20 mouse cellular contexts compared by ENCODE assay signal in the genomic region with DNA sequence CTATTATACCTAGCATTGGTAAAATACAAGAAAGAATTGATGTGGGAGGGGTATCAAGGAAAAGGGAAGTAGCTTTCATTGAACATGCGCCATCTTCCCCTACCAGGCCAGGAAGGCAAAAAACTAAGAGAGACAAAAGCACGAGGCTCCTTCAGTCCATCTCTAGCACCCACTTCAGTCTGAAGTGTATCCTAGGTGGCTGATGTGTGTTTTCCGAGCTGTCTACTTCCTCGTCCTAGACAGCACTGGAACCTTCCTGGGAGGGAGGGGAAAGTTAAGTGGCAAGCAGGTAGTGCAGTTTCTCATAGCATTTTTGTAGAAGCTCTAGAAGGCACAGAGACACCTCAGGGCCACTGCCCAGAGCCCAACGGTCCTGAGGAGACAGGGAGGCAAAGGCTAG. TPM values are rescaled to one million over a fixed set of nuclear protein-coding genes. Genes with fewer than 3 reads are reported as not detected.
A peak's percentile ranks its signal among the peaks of the same experiment; 100 is the strongest.
DNase-seq lines count a peak whose midpoint lies in the region; ATAC-seq and TF ChIP-seq lines count a peak whose summit lies in the region.
"Had no signal": no experiment of that assay in that cellular context is flagged by ENCODE, and none has a peak within 500 bp of the region (broad histone marks: within the 10 kb centered on the region; RNA-seq: fewer than 3 reads in every experiment).

No protein-coding gene starts in this region.

- H3K4me3 ChIP-seq in heart, adult 2 months, result no peak overlapping the region
- H3K4me3 ChIP-seq in kidney, embryonic 16.5 days (ENCODE audit: low read length), result no peak overlapping the region
- no peak overlapping the region for H3K4me3 ChIP-seq in midbrain, embryonic 16.5 days (ENCODE audit: low read depth, low read length)
- H3K4me3 ChIP-seq in midbrain, embryonic 13.5 days (replicated peaks), result no peak overlapping the region
- H3K4me3 ChIP-seq in stomach, postnatal 0 days (ENCODE audit: low read depth, low read length), result no peak overlapping the region
- H3K4me3 ChIP-seq: embryonic facial prominence, embryonic 15.5 days; heart, embryonic 15.5 days had no signal

- no peaks in the 10 kb centered on the region for H3K36me3 ChIP-seq in heart, adult 2 months (ENCODE audit: control insufficient read depth, insufficient read depth, low read length)
- no peaks in the 10 kb centered on the region for H3K36me3 ChIP-seq in kidney, embryonic 16.5 days (ENCODE audit: insufficient read depth, low read length)
- H3K36me3 ChIP-seq in midbrain, embryonic 16.5 days (ENCODE audit: control insufficient read depth, insufficient read depth, low read length), result no peaks in the 10 kb centered on the region
- no peaks in the 10 kb centered on the region for H3K36me3 ChIP-seq in midbrain, embryonic 13.5 days
- H3K36me3 ChIP-seq in stomach, postnatal 0 days (ENCODE audit: control insufficient read depth, insufficient read depth, low read length), result no peaks in the 10 kb centered on the region
- H3K36me3 ChIP-seq: embryonic facial prominence, embryonic 15.5 days; heart, embryonic 15.5 days had no signal

- no peak for TF ChIP-seq CTCF in heart, adult 2 months (IDR thresholded peaks at IDR 0.05)
- no peak for TF ChIP-seq CTCF in stomach, postnatal 0 days (IDR thresholded peaks at IDR 0.05; ENCODE audit: low read depth)

- H3K4me2 ChIP-seq in kidney, embryonic 16.5 days (replicated peaks; ENCODE audit: low read depth, low read length), result no peak overlapping the region
- no peak overlapping the region for H3K4me2 ChIP-seq in midbrain, embryonic 16.5 days (ENCODE audit: low read length)
- H3K4me2 ChIP-seq in midbrain, embryonic 13.5 days (replicated peaks), result no peak overlapping the region
- H3K4me2 ChIP-seq in stomach, postnatal 0 days (replicated peaks; ENCODE audit: low read depth), result no peak overlapping the region
- H3K4me2 ChIP-seq: embryonic facial prominence, embryonic 15.5 days; heart, embryonic 15.5 days had no signal

- intact Hi-C loops in heart, adult 2 months (cut with DNase I), result loop anchor here (2.0 kb wide), 1 partner anchor 32 kb away; the partner anchor contains the start of gene Neurl1b
- intact Hi-C loops in heart, postnatal 14 days (cut with DNase I), result loop anchor here (5.0 kb wide), 1 partner anchor 35 kb away; no protein-coding TSS in a partner anchor

- H3K79me2 ChIP-seq in heart, adult 2 months (replicated peaks; ENCODE audit: control insufficient read depth, insufficient read depth, low read length), result no peaks in the 10 kb centered on the region

- H3K27ac ChIP-seq in heart, adult 2 months, result peak overlapping the region; percentile 85
- 0 out of 2 replicates have a peak overlapping the region, but pooled peaks have one; percentile 10 for H3K27ac ChIP-seq in kidney, embryonic 16.5 days (ENCODE audit: low read length)
- H3K27ac ChIP-seq in midbrain, embryonic 16.5 days (ENCODE audit: low read length), result peak overlapping the region; percentile 93; the same call in 1 of the 2 replicates
- H3K27ac ChIP-seq in midbrain, embryonic 13.5 days, result no peak overlapping the region
- H3K27ac ChIP-seq in stomach, postnatal 0 days (replicated peaks), result peak overlapping the region; percentile 49; the same call in 1 of the 2 replicates
- H3K27ac ChIP-seq: embryonic facial prominence, embryonic 15.5 days; heart, embryonic 15.5 days had no signal

- 63% methylated on average over 5 of the region's 5 CpGs for WGBS in heart, adult 2 months
- 76% methylated on average over 5 of the region's 5 CpGs for whole genome bisulfite sequencing in kidney, embryonic 16.5 days
- 74% methylated on average over 5 of the region's 5 CpGs for WGBS in midbrain, embryonic 16.5 days
- 85% methylated on average over 5 of the region's 5 CpGs for WGBS in midbrain, embryonic 13.5 days
- 54% methylated on average over 5 of the region's 5 CpGs for WGBS in stomach, postnatal 0 days

- DNase-seq in heart, adult 2 months, result no peak
- DNase-seq in heart, postnatal 14 days, result no peak
- DNase-seq in kidney, adult 11 months, result no peak
- DNase-seq in stomach, postnatal 0 days (ENCODE audit: low spot score), result no peak
- DNase-seq: cerebellum, adult 11 months; cerebellum, adult 9-11 months; kidney, postnatal 14 days; lung, postnatal 36 days; right cerebral cortex, postnatal 25 days; thymus, adult 18-20 months; thymus, postnatal 36 days had no signal

- ATAC-seq in kidney, embryonic 16.5 days (ENCODE audit: low FRiP score, low TSS enrichment), result no peak
- ATAC-seq in midbrain, embryonic 16.5 days, result no peak
- no peak for ATAC-seq in midbrain, embryonic 13.5 days
- ATAC-seq in stomach, postnatal 0 days (ENCODE audit: low FRiP score, low TSS enrichment), result no peak
- no peak for ATAC-seq in frontal cortex, adult (ENCODE audit: low TSS enrichment)
- ATAC-seq: CD4-positive, CD25-positive, alpha-beta regulatory T cell, adult 4 months; forebrain, embryonic 16.5 days; hindbrain, postnatal 0 days had no signal

- TF ChIP-seq POLR2A in heart, adult 2 months (IDR thresholded peaks at IDR 0.05; ENCODE audit: insufficient read depth, low read depth, low read length), result no peak

- no peak for TF ChIP-seq EP300 in heart, adult 2 months (IDR thresholded peaks at IDR 0.05; ENCODE audit: insufficient read depth, low read depth, low read length)
- no peak for TF ChIP-seq EP300 in stomach, postnatal 0 days (optimal IDR thresholded peaks at IDR 0.05)

- H3K9me3 ChIP-seq in kidney, embryonic 16.5 days (ENCODE audit: low read length), result no peaks in the 10 kb centered on the region
- H3K9me3 ChIP-seq in midbrain, embryonic 16.5 days (replicated peaks; ENCODE audit: control insufficient read depth, low read length, poor library complexity, severe bottlenecking), result no peaks in the 10 kb centered on the region
- H3K9me3 ChIP-seq in midbrain, embryonic 13.5 days, result no peaks in the 10 kb centered on the region
- no peaks in the 10 kb centered on the region for H3K9me3 ChIP-seq in stomach, postnatal 0 days (ENCODE audit: control insufficient read depth, low read length)
- H3K9me3 ChIP-seq: embryonic facial prominence, embryonic 15.5 days; heart, embryonic 15.5 days had no signal

- H3K9ac ChIP-seq in heart, adult 2 months (ENCODE audit: low read depth, low read length), result no peak overlapping the region
- H3K9ac ChIP-seq in kidney, embryonic 16.5 days (replicated peaks; ENCODE audit: low read length), result 0 out of 2 replicates have a peak overlapping the region, but pooled peaks have one; percentile 27
- no peak overlapping the region for H3K9ac ChIP-seq in midbrain, embryonic 16.5 days (ENCODE audit: low read depth, low read length)
- H3K9ac ChIP-seq in midbrain, embryonic 13.5 days (replicated peaks), result no peak overlapping the region
- H3K9ac ChIP-seq in stomach, postnatal 0 days (ENCODE audit: low read length), result no peak overlapping the region
- H3K9ac ChIP-seq: embryonic facial prominence, embryonic 15.5 days; heart, embryonic 15.5 days had no signal

- peaks cover 34% of the 10 kb centered on the region for H3K4me1 ChIP-seq in heart, adult 2 months (ENCODE audit: control insufficient read depth, insufficient read depth, low read length)
- H3K4me1 ChIP-seq in kidney, embryonic 16.5 days (ENCODE audit: insufficient read depth, low read length), result peaks cover 27% of the 10 kb centered on the region
- peaks cover 26% of the 10 kb centered on the region for H3K4me1 ChIP-seq in midbrain, embryonic 16.5 days (ENCODE audit: control insufficient read depth, insufficient read depth, low read length)
- peaks cover 24% of the 10 kb centered on the region for H3K4me1 ChIP-seq in midbrain, embryonic 13.5 days (replicated peaks)
- peaks cover 7% of the 10 kb centered on the region for H3K4me1 ChIP-seq in stomach, postnatal 0 days (replicated peaks; ENCODE audit: control insufficient read depth, insufficient read depth)

- H3K27me3 ChIP-seq in heart, adult 2 months (ENCODE audit: control insufficient read depth, insufficient read depth, low read length), result no peaks in the 10 kb centered on the region
- H3K27me3 ChIP-seq in kidney, embryonic 16.5 days (ENCODE audit: insufficient read depth, low read length), result no peaks in the 10 kb centered on the region
- H3K27me3 ChIP-seq in midbrain, embryonic 16.5 days (ENCODE audit: control insufficient read depth, insufficient read depth, low read depth, low read length), result no peaks in the 10 kb centered on the region
- no peaks in the 10 kb centered on the region for H3K27me3 ChIP-seq in midbrain, embryonic 13.5 days
- H3K27me3 ChIP-seq in stomach, postnatal 0 days (ENCODE audit: control insufficient read depth, insufficient read depth, low read length), result no peaks in the 10 kb centered on the region
- H3K27me3 ChIP-seq: embryonic facial prominence, embryonic 15.5 days; heart, embryonic 15.5 days had no signal

RNA-seq across cellular contexts. Expression of gene Neurl1b, which starts 31.9 kb away (rescaled TPM):
- 1 to 10 TPM; 3.9 to 5.0 TPM for total RNA-seq in heart, adult 2 months (2021)
- polyA plus RNA-seq in heart, adult 2 months (2012; rRNA removed), result 4.6 and 4.7 TPM in 2 replicates
- total RNA-seq in heart, postnatal 14 days (2021), result 10 to 100 TPM in 1 of 2 experiments, 1 to 10 TPM in 1; 8.9 to 12.3 TPM
- 1.7 and 2.4 TPM in 2 replicates for polyA plus RNA-seq in kidney, embryonic 16.5 days (2015; fragmentation: Nextera tagmentation; extraction: Ambion mirVana)
- 2.0 and 2.3 TPM in 2 replicates for polyA plus RNA-seq in midbrain, embryonic 16.5 days (2015; fragmentation: Nextera tagmentation; extraction: Ambion mirVana)
- 0.75 and 0.82 TPM in 2 replicates for polyA plus RNA-seq in midbrain, embryonic 13.5 days (2015; fragmentation: Nextera tagmentation; extraction: Ambion mirVana)
- 1.1 and 1.4 TPM in 2 replicates for polyA plus RNA-seq in stomach, postnatal 0 days (2015; fragmentation: Nextera tagmentation; extraction: Ambion mirVana)
